Mouse (Mus musculus) kidney, postnatal 0 days (tissue): ENCODE measurements around the gene Cdh8. TPM values are rescaled to one million over a fixed set of nuclear protein-coding genes. Genes with fewer than 3 reads are reported as not detected.

Source experiments
- ATAC-seq: fragments of 200-750 bp; cut with Nextera tagmentation; replicated peaks from 2 replicates; pipeline ENCODE4 v1.8.0; 2017; ENCODE audit warnings: low read depth, moderate number of reproducible peaks, moderate TSS enrichment, moderate library complexity; ENCODE audit not compliant: low FRiP score
- DNase-seq: peaks from one replicate; pipeline ENCODE4 v3.0.0-alpha.2; 2016; ENCODE audit warnings: low spot score
- H3K27ac ChIP-seq: fragments of 300-500 bp; sonication (generic); 2 replicates; pipeline ENCODE4 v1.5.1; 2014; ENCODE audit warnings: mild to moderate bottlenecking
- H3K27me3 ChIP-seq: fragments of 300-500 bp; sonication (generic); 2 replicates; pipeline ENCODE4 v1.6.1; 2014; ENCODE audit warnings: low read length, mixed read lengths; ENCODE audit not compliant: insufficient read depth
- H3K36me3 ChIP-seq: fragments of 300-500 bp; sonication (generic); 2 replicates; pipeline ENCODE4 v1.6.1; 2014; ENCODE audit warnings: low read length, mixed read lengths; ENCODE audit not compliant: insufficient read depth
- H3K4me1 ChIP-seq: fragments of 300-500 bp; sonication (generic); replicated peaks from 2 replicates; pipeline ENCODE4 v1.6.1; 2014; ENCODE audit warnings: antibody characterized with exemption, low read length, mixed read lengths; ENCODE audit not compliant: insufficient read depth
- H3K4me2 ChIP-seq: fragments of 300-500 bp; sonication (generic); 2 replicates; pipeline ENCODE4 v1.6.1; 2014; ENCODE audit warnings: mild to moderate bottlenecking, low read length, moderate library complexity, mixed read lengths
- H3K4me3 ChIP-seq: fragments of 300-500 bp; sonication (generic); replicated peaks from 2 replicates; pipeline ENCODE4 v1.5.1; 2014; ENCODE audit warnings: low read depth, low read length
- H3K9ac ChIP-seq: fragments of 300-500 bp; sonication (generic); 2 replicates; pipeline ENCODE4 v1.6.1; 2014; ENCODE audit warnings: low read depth, low read length
- H3K9me3 ChIP-seq: fragments of 300-500 bp; sonication (generic); replicated peaks from 2 replicates; pipeline ENCODE4 v1.6.1; 2016; ENCODE audit warnings: low read length, inconsistent platforms, mixed read lengths
- CTCF ChIP-seq: IDR thresholded peaks from 2 replicates; pipeline ENCODE4 v1.5.1; 2016; ENCODE audit warnings: antibody characterized with exemption, low read depth, mild to moderate bottlenecking, moderate library complexity
- WGBS: fragments of 180-500 bp; shearing (Covaris S2); extraction: QIAGEN DNeasy Blood & Tissue Kit; methylation state at CpG from one replicate; pipeline ENCODE4 v1.1.7; 2014; 5-methylcytosine and 5-hydroxymethylcytosine counted together
- polyA plus RNA-seq: library from polyadenylated mRNA; unstranded; fragments of >200 nt; fragmentation: Nextera tagmentation; extraction: Ambion mirVana; gene quantifications from 2 replicates; pipeline ENCODE4 v1.2.1, GENCODE M21; 2015

The Cdh8 gene
- polyA plus RNA-seq, 1 experiment from 2014 or later, result 0.18 TPM

GRCm38 (mm10) chr8:99314561-99314960 is 101.7 kb downstream of the Cdh8 start:
- Histone ChIP-seq H3K4me1 (no peaks in the 10 kb centered on the region), H3K4me3 (no peak overlapping the region), H3K4me2 (no peak overlapping the region), H3K27me3 (no peaks in the 10 kb centered on the region), H3K9me3 (no peaks in the 10 kb centered on the region), H3K9ac (no peak overlapping the region), H3K27ac (no peak overlapping the region), H3K36me3 (no peaks in the 10 kb centered on the region)
- ATAC-seq (no peak), DNase-seq (no peak)
- TF ChIP-seq CTCF, result no peak
- WGBS, result 80% methylated on average over 2 of the region's 2 CpGs

GRCm38 (mm10) chr8:99304184-99304583 is 112.1 kb downstream of the Cdh8 start:
- no peaks in the 10 kb centered on the region for H3K36me3 ChIP-seq
- 75% methylated on average over 4 of the region's 4 CpGs for WGBS
- no peak overlapping the region for H3K4me2 ChIP-seq
- no peaks in the 10 kb centered on the region for H3K4me1 ChIP-seq
- H3K4me3 ChIP-seq, result no peak overlapping the region
- DNase-seq (no peak), ATAC-seq (no peak)
- no peak for TF ChIP-seq CTCF
- no peaks in the 10 kb centered on the region for H3K9me3 ChIP-seq
- H3K27me3 ChIP-seq, result no peaks in the 10 kb centered on the region
- H3K27ac ChIP-seq, result no peak overlapping the region
- no peak overlapping the region for H3K9ac ChIP-seq

DNA sequence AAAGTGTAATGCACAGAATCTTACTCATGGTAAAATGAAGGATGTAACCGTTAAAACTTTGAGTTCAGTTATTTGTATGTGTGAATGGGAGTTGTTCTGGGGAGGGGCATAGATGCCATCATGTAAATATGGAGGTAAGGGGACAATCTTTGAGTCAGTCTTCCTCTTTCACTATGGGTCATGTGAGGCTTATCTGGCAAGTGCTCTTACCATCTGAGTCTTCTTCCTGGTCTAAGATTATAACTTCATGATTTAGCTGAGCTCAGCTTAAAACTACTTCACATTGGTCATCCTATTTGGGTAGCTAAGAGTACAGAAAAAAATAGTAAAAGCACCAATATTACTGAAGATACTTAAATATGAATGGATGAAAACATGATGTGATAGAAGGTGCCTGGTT is 126.1 kb downstream of the Cdh8 start:
- ATAC-seq (no peak), DNase-seq (no peak)
- Histone ChIP-seq H3K9me3 (no peaks in the 10 kb centered on the region), H3K4me1 (no peaks in the 10 kb centered on the region), H3K4me2 (no peak overlapping the region), H3K4me3 (no peak overlapping the region), H3K36me3 (no peaks in the 10 kb centered on the region), H3K9ac (no peak overlapping the region), H3K27ac (no peak overlapping the region), H3K27me3 (no peaks in the 10 kb centered on the region)
- no peak for TF ChIP-seq CTCF
- 86% methylated on average over 1 of the region's 1 CpGs for WGBS

DNA sequence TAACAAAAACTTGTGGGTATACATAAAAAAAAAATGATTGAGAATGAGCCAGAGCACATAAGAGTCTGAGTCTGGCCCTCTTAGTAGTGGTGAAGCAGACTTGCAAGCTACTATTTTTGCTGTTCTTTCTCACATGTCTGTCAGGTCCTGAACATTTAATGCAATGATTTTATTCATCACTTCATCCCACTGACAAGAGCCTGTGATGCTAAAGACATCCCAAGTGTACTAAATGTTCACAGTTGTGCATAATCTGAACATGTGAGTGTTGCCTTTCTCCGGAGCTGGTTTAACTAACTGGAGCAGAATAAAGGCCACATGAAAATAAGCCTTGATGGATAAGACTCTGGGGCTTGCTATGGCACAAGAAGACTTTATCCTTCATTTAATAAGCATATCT is 131.2 kb downstream of the Cdh8 start:
- Histone ChIP-seq H3K4me2 (no peak overlapping the region), H3K27ac (no peak overlapping the region), H3K9ac (no peak overlapping the region), H3K4me1 (no peaks in the 10 kb centered on the region), H3K4me3 (no peak overlapping the region), H3K36me3 (no peaks in the 10 kb centered on the region), H3K9me3 (no peaks in the 10 kb centered on the region), H3K27me3 (no peaks in the 10 kb centered on the region)
- DNase-seq (no peak), ATAC-seq (no peak)
- WGBS, result 90% methylated on average over 1 of the region's 1 CpGs
- no peak for TF ChIP-seq CTCF

DNA sequence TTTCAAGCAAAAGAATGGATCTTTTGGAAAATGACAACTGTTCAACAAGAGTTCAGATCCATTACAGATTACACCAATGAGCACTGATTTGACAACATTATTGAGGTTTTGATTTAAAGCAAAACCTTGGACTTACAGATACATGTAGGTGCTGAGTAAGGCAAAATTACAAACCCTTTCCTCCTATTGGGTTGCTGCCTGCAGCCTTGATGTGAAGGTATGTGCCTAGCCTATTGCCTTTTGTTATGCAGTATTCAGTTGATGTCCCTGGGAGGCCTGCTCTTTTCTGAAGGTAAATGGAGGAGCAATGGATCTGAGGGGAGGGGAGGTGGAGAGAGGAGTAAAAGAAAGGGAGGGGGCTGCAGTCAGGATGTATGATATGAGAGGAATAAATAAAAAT is 135.9 kb downstream of the Cdh8 start:
- no peak overlapping the region for H3K9ac ChIP-seq
- no peaks in the 10 kb centered on the region for H3K27me3 ChIP-seq
- no peaks in the 10 kb centered on the region for H3K36me3 ChIP-seq
- TF ChIP-seq CTCF, result no peak
- H3K27ac ChIP-seq, result no peak overlapping the region
- no peaks in the 10 kb centered on the region for H3K4me1 ChIP-seq
- no peaks in the 10 kb centered on the region for H3K9me3 ChIP-seq
- H3K4me2 ChIP-seq, result no peak overlapping the region
- no peak for DNase-seq
- ATAC-seq, result no peak
- H3K4me3 ChIP-seq, result no peak overlapping the region

GRCm38 (mm10) chr8:99267133-99267532 is 149.1 kb downstream of the Cdh8 start:
- Histone ChIP-seq H3K27me3 (no peaks in the 10 kb centered on the region), H3K9me3 (no peaks in the 10 kb centered on the region), H3K4me3 (no peak overlapping the region), H3K36me3 (no peaks in the 10 kb centered on the region), H3K4me2 (no peak overlapping the region), H3K9ac (no peak overlapping the region), H3K4me1 (no peaks in the 10 kb centered on the region), H3K27ac (no peak overlapping the region)
- 74% methylated on average over 3 of the region's 3 CpGs for WGBS
- DNase-seq, result no peak
- no peak for TF ChIP-seq CTCF
- no peak for ATAC-seq

- Histone ChIP-seq H3K4me1 (no peaks in the 10 kb centered on the region), H3K9ac (no peak overlapping the region), H3K4me2 (no peak overlapping the region), H3K27me3 (no peaks in the 10 kb centered on the region), H3K36me3 (no peaks in the 10 kb centered on the region), H3K27ac (no peak overlapping the region), H3K4me3 (no peak overlapping the region), H3K9me3 (no peaks in the 10 kb centered on the region)
- DNase-seq (no peak), ATAC-seq (no peak)
- TF ChIP-seq CTCF, result no peak
- WGBS, result 78% methylated on average over 4 of the region's 4 CpGs
Observed at GRCm38 (mm10) chr8:99234372-99234771, 181.9 kb downstream of the Cdh8 start.
